Mouse (Mus musculus): ENCODE measurements around the gene Npas3.

DNA sequence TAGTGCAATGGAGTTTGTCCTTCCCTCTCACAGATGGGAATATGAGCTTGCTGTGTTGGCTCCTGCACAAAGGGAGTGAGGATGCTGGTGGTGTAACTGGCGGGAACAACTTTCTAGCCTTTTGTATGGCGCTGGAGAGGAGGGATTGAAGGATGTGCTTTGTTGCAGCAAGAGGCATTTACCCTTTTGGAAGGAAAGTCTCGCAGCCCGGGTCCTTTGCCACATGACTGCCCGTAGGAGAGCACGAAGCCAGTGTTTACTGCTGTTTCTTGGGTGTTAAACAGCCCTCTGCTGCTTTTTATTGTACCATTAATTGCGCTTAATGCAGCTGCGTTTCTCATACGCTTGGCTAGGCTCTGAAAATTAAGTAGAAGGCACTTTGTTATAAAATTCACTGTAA, 375.3 kb downstream of the Npas3 start:
- TF ChIP-seq CTCF (IDR thresholded peaks at IDR 0.05; ENCODE audit: low read depth) (no peak), EP300 (optimal IDR thresholded peaks at IDR 0.05) (no peak)

Measured in stomach, postnatal 0 days (tissue).